Mouse (Mus musculus): Measurements from ENCODE around the gene Atp5g1. TPM values are rescaled to one million over a fixed set of nuclear protein-coding genes. Genes with fewer than 3 reads are reported as not detected.

The Atp5g1 gene
- polyA plus RNA-seq (2017; shearing (Covaris generic)) = 364 TPM

GRCm38 (mm10) chr11:96075509-96076220 lies at the start of gene Atp5g1:
Gene Atp5g1 (minus strand): TSS chr11:96075670.

GRCm38 (mm10) chr11:96111751-96112150 lies 36.3 kb upstream of the Atp5g1 start, which contains the start of gene Calcoco2:
Gene Calcoco2 (minus strand): TSS chr11:96111964.

GRCm38 (mm10) chr11:96065215-96065911 lies 10.1 kb downstream of the Atp5g1 start, which contains the start of gene Ube2z:
Gene Ube2z (minus strand): TSS chr11:96065388.

GRCm38 (mm10) chr11:96034596-96035052 lies 40.8 kb downstream of the Atp5g1 start, which contains the start of gene Snf8:
Gene Snf8 (plus strand): TSS chr11:96034885.

Other genes with a start within 250 kb of the Atp5g1 start
- 38.1 TPM for gene Gngt2, start 238.5 kb downstream of the Atp5g1 start, polyA plus RNA-seq (2017; shearing (Covaris generic))
- 74.8 TPM for gene Abi3, start 233.2 kb downstream of the Atp5g1 start, polyA plus RNA-seq (2017; shearing (Covaris generic))
- 0.10 TPM for gene B4galnt2, start 160.8 kb downstream of the Atp5g1 start, polyA plus RNA-seq (2017; shearing (Covaris generic))
- gene Igf2bp1, start 69.7 kb downstream of the Atp5g1 start, polyA plus RNA-seq (2017; shearing (Covaris generic)) = 0.08 TPM
- gene Gip, start 51.1 kb downstream of the Atp5g1 start, polyA plus RNA-seq (2017; shearing (Covaris generic)) = not detected
- 85.6 TPM for gene Snf8, start 40.8 kb downstream of the Atp5g1 start, polyA plus RNA-seq (2017; shearing (Covaris generic))
- 42.9 TPM for gene Ube2z, start 10.3 kb downstream of the Atp5g1 start, polyA plus RNA-seq (2017; shearing (Covaris generic))
- not detected for gene Calcoco2, start 36.3 kb upstream of the Atp5g1 start, polyA plus RNA-seq (2017; shearing (Covaris generic))
- not detected for gene Ttll6, start 58.1 kb upstream of the Atp5g1 start, polyA plus RNA-seq (2017; shearing (Covaris generic))
- gene Hoxb13, start 118.6 kb upstream of the Atp5g1 start, polyA plus RNA-seq (2017; shearing (Covaris generic)) = not detected
- gene Hoxb9, start 195.8 kb upstream of the Atp5g1 start, polyA plus RNA-seq (2017; shearing (Covaris generic)) = not detected
- not detected for gene Hoxb8, start 206.2 kb upstream of the Atp5g1 start, polyA plus RNA-seq (2017; shearing (Covaris generic))
- gene Hoxb7, start 211.0 kb upstream of the Atp5g1 start, polyA plus RNA-seq (2017; shearing (Covaris generic)) = not detected
- not detected for gene Hoxb6, start 216.8 kb upstream of the Atp5g1 start, polyA plus RNA-seq (2017; shearing (Covaris generic))
- 0.10 TPM for gene Hoxb5, start 227.7 kb upstream of the Atp5g1 start, polyA plus RNA-seq (2017; shearing (Covaris generic))
- 0.41 TPM for gene Hoxb4, start 242.6 kb upstream of the Atp5g1 start, polyA plus RNA-seq (2017; shearing (Covaris generic))
- 0.11 TPM for gene Hoxb3, start 247.7 kb upstream of the Atp5g1 start, polyA plus RNA-seq (2017; shearing (Covaris generic))

Measured in CD4-positive, CD25-positive, alpha-beta regulatory T cell (primary cell).